Mouse (Mus musculus) heart, postnatal 0 days (tissue): ENCODE results near the gene Dennd4a.

Experiments
- CTCF ChIP-seq: IDR thresholded peaks from 2 replicates; pipeline ENCODE4 v1.5.1; 2016; ENCODE audit warnings: antibody characterized with exemption, control low read depth, low read depth
- EP300 ChIP-seq: IDR thresholded peaks from 2 replicates; pipeline ENCODE4 v1.6.1; 2016; ENCODE audit warnings: antibody characterized with exemption, low read depth

DNA sequence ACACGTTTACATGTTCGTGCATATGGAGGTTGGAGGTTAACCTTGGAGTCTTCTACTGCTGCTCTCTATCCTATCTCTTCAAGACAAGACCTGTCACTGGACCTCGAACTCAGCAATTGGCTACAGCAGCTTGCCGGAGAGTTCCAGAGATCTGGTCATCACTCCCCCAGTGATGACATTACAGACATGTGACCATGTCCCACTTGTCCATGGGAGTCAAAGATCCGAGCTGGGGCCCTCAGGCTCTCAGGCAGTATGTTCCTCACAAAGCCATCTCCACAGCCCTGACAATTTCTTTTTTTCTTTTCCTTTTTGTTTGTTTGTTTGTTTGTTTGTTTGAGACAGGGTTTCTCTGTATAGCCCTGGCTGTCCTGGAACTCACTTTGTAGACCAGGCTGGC is 11.6 kb upstream of the Dennd4a start:
- TF ChIP-seq CTCF (no peak), EP300 (no peak)
